Mouse (Mus musculus) duodenum, adult 2 months (tissue): ENCODE measurements around the gene Ccdc125. TPM values are rescaled to one million over a fixed set of nuclear protein-coding genes. Genes with fewer than 3 reads are reported as not detected.

Experiments
- polyA plus RNA-seq: library from polyadenylated mRNA; depleted of rRNA; stranded (reverse); fragments of >200 nt; gene quantifications from 2 replicates; pipeline ENCODE4 v1.2.3, GENCODE M21; 2012; ENCODE audit warnings: low replicate concordance; rRNA removed

Ccdc125 gene
- polyA plus RNA-seq, result 0.07 and 0.50 TPM in 2 replicates

DNA sequence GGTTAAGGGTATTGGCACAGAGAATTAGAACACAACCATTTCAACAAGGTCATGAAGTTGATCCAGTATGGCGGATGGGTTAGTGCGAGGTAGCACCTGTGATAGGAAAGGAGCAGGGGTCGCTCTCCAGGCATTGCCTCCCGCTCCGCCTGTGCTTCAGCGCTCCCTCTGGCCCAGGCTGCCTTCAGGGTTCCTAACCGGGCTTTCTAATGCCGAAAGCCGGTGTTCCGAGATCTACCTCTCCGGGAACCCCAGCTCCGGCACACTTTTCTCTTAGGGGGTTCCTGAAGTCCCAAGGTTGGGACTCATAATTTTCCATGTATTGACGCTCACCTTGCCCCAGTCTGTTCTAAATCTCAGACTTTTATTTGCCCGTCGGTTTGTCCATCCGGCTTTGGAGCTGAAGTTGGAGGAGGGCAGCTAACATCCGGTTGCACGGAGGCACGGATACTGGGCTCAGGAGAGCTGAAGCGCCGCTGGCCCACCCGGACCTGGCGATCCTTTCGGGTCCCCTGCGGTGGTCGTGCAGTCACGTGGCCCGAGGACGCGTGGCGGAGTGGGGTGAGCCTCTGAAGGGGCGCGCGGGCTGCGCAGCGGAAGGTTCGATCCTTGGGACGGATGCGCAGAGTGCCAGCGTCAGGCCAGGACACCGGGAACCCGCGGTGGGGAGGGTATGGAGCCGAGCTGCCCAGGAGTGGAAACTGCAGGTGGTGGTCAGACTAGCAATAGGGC lies at the start of gene Ccdc125:
TSS of gene Ccdc125 (plus strand) at position 427 of the 732 bp plus-strand sequence.

DNA sequence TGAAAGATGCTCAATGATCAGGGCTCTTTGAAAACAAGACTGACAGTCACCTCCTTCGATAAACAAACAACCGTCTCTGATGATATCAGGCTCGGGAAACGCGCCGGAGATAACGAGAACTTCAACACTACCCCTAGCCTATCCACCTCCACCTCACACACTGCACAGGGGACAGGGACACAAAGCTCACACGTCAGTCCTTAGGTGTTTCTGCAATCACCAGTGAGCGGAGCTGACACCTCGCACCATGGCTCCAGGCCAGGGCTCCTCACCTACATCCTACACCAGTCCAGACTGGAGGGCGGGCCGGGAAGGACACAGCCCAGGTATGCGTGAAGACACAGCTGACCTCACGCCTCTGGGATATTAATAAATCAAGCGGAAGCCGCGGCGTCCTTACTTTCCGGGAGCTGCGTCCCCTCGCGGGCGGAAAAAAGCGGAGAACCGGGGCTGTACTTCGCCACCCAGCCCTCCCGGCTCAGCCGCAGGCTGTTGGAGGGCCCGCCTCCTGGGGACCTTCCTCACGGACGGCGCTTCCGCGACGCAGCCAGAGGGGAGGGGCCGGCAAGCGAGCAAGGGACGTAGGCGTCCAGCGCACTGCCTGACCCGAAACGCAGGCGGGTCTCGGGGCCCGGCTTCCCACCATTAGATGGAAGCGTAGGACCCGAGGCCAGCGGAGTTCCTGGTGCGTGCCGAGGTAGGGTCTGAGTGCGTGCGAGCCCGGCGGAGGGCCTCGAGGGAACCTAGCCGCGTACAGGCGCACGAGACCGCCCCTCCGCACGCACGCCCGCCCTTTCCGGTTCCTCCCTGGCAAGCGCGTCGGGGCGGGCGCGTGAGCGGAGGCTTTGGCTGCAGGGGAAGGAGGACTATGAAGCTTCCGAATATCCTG lies 18.7 kb upstream of the Ccdc125 start, which contains the start of the genes Ak6 and Rad17:
TSS of gene Ak6 (plus strand) at position 430 of the 889 bp plus-strand sequence.
TSS of gene Rad17 (minus strand) at position 502 of the 889 bp plus-strand sequence.

DNA sequence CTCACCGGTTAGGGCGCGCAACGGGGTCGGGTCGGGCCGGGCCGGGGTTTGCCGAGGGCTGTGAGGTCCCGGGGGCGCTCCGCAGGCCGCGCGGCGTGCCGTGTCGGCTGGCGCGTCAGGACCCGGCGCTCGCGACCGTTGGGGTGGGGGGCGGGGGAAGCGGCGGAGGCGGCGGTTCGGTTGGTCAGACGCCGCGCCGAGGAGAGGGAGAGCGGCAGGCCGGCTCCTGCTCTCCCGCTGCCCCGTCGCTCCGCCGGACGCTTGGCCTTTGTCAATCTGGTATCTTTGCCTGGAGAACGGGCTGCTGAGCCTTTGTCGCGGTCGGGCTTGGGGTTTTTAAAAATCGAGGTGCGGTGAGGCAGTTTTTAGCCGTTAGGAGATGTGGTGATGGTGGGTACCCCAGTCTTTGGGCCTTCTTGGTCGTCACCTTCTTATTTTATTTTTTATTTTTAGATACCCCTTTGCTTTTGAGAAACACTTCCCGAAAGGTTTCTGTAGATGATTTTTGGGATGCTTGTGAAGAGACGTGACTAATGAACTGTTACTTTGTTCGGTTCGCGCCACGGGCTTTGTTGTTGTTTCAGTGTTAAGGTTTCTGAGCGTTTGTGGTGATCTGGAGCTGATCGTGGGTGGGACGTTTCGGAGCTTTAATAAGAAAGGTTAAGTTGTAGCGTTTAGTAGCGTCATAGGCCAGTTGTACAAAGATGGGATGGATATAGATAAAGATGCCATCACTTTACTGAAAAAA lies 17.9 kb upstream of the Ccdc125 start, which contains the start of gene Taf9:
TSS of gene Taf9 (plus strand) at position 141 of the 748 bp plus-strand sequence.

DNA sequence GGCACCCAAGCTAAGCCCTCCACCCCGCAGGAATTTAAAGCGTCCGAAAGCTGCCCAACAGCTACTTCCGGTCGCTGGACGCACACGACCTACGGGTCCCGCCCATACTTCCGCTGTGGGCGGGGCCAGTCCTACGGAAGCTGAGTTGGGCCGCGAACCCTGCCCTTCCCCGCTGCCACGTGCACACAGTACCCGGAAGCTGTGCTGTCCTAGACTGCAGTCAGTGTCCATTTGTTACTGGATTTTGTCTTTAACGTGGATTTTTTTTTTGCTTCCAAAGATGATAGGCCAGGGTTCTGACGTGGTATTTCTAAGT lies 61.3 kb downstream of the Ccdc125 start, which contains the start of gene Cdk7:
TSS of gene Cdk7 (minus strand) at position 79 of the 316 bp plus-strand sequence.

DNA sequence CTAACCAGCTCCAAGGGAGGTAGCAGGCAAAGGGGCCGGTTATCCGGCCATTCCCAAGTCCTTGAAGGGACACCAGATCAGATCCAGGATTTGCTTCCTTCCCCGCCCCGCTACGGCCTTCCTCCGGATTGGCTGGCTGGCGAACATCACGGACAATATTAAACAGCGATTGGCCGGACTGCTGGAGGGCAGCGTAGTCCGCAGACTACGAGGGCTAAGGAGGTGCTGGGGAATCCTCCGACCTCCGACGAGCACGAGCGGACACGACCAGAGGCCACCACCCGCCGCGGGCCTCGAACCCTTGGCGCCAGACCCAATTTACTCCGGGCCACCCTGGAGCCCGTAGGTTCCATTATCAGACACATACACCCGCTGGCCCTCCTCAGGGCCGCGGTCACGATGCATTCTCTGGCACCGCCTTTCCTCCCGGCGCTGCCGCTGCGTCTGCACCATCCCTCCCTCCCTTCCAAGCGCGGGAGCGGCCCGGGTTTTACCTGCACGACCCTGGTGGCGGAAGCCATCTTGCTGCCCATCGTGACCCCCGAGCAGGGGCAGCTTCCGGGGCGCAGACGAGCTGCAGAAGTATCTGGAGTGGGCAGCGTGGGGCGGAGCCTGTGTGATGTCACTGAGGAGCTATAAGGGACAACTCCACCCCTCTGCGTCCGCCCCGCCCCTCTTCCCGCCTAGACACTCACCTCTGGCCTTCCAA lies 74.7 kb downstream of the Ccdc125 start, which contains the start of gene Mrps36:
TSS of gene Mrps36 (minus strand) at position 624 of the 709 bp plus-strand sequence.

Other genes starting within 250 kb of the Ccdc125 start
- gene Naip1, start 216.8 kb upstream of the Ccdc125 start, polyA plus RNA-seq, result 3.8 TPM in 2 replicates
- gene Gtf2h2, start 177.1 kb upstream of the Ccdc125 start, polyA plus RNA-seq, result 5.7 and 19.7 TPM in 2 replicates
- 7.1 and 13.3 TPM in 2 replicates for gene Ocln, start 117.0 kb upstream of the Ccdc125 start, polyA plus RNA-seq
- gene Marveld2, start 52.7 kb upstream of the Ccdc125 start, polyA plus RNA-seq, result 10.9 and 11.8 TPM in 2 replicates
- gene Ak6, start 18.7 kb upstream of the Ccdc125 start, polyA plus RNA-seq, result 4.9 and 6.0 TPM in 2 replicates
- gene Rad17, start 18.7 kb upstream of the Ccdc125 start, polyA plus RNA-seq, result 0.78 and 1.2 TPM in 2 replicates
- gene Taf9, start 18.1 kb upstream of the Ccdc125 start, polyA plus RNA-seq, result 0.17 and 0.68 TPM in 2 replicates
- gene Cdk7, start 61.2 kb downstream of the Ccdc125 start, polyA plus RNA-seq, result 5.8 and 6.3 TPM in 2 replicates
- 38.1 and 46.0 TPM in 2 replicates for gene Mrps36, start 74.9 kb downstream of the Ccdc125 start, polyA plus RNA-seq
- 0.19 and 0.36 TPM in 2 replicates for gene Cenph, start 106.2 kb downstream of the Ccdc125 start, polyA plus RNA-seq
- gene Ccnb1, start 116.9 kb downstream of the Ccdc125 start, polyA plus RNA-seq, result 5.4 and 5.5 TPM in 2 replicates
- 20.3 and 25.3 TPM in 2 replicates for gene Slc30a5, start 163.7 kb downstream of the Ccdc125 start, polyA plus RNA-seq